Mouse (Mus musculus) liver, embryonic 13.5 days (tissue): ENCODE measurements around the gene Ccl1. TPM values are rescaled to one million over a fixed set of nuclear protein-coding genes. Genes with fewer than 3 reads are reported as not detected.

Experiments
- ATAC-seq: fragments of 200-750 bp; cut with Nextera tagmentation; 2 replicates; pipeline ENCODE4 v1.8.0; 2017; ENCODE audit warnings: low read depth, mild to moderate bottlenecking, moderate number of reproducible peaks, moderate library complexity
- DNase-seq: peaks from one replicate; pipeline ENCODE4 v3.0.0; 2022
- H3K27ac ChIP-seq: fragments of 300-500 bp; sonication (generic); 2 replicates; pipeline ENCODE4 v1.5.1; 2015; ENCODE audit warnings: moderate library complexity, mild to moderate bottlenecking, inconsistent platforms
- H3K27me3 ChIP-seq: fragments of 300-500 bp; sonication (generic); 2 replicates; pipeline ENCODE4 v1.6.1; 2015; ENCODE audit warnings: mild to moderate bottlenecking, inconsistent platforms
- H3K36me3 ChIP-seq: fragments of 300-500 bp; sonication (generic); 2 replicates; pipeline ENCODE4 v1.6.1; 2015; ENCODE audit warnings: mild to moderate bottlenecking, inconsistent platforms
- H3K4me1 ChIP-seq: fragments of 300-500 bp; sonication (generic); replicated peaks from 2 replicates; pipeline ENCODE4 v1.6.1; 2015; ENCODE audit warnings: inconsistent platforms
- H3K4me2 ChIP-seq: fragments of 300-500 bp; sonication (generic); 2 replicates; pipeline ENCODE4 v1.6.1; 2015; ENCODE audit warnings: inconsistent platforms, mild to moderate bottlenecking, moderate library complexity
- H3K4me3 ChIP-seq: fragments of 300-500 bp; sonication (generic); replicated peaks from 2 replicates; pipeline ENCODE4 v1.5.1; 2015; ENCODE audit warnings: mild to moderate bottlenecking, inconsistent platforms
- H3K9ac ChIP-seq: fragments of 300-500 bp; sonication (generic); 2 replicates; pipeline ENCODE4 v1.6.1; 2015; ENCODE audit warnings: mild to moderate bottlenecking, inconsistent platforms
- H3K9me3 ChIP-seq: fragments of 300-500 bp; sonication (generic); replicated peaks from 2 replicates; pipeline ENCODE4 v1.6.1; 2016; ENCODE audit warnings: inconsistent platforms
- WGBS: fragments of 180-500 bp; shearing (Covaris S2); methylation state at CpG from one replicate; pipeline ENCODE4 v1.1.7; 2015; ENCODE audit not compliant: insufficient replicate concordance; 5-methylcytosine and 5-hydroxymethylcytosine counted together
- polyA plus RNA-seq: library from polyadenylated mRNA; unstranded; fragments of >200 nt; fragmentation: Nextera tagmentation; extraction: Ambion mirVana; gene quantifications from 2 replicates; pipeline ENCODE4 v1.2.1, GENCODE M21; 2015

The Ccl1 gene
- not detected in 2 replicates for polyA plus RNA-seq

- 26% methylated on average over 4 of the region's 4 CpGs for WGBS
- no peak for DNase-seq
- H3K4me1 ChIP-seq = no peaks in the 10 kb centered on the region
- H3K27ac ChIP-seq = no peak within 1 kb of the TSS
- H3K9ac ChIP-seq = no peak within 1 kb of the TSS
- H3K4me3 ChIP-seq = no peak within 1 kb of the TSS
- ATAC-seq = no peak
- H3K27me3 ChIP-seq = no peaks in the 10 kb centered on the region
- no peak within 1 kb of the TSS for H3K4me2 ChIP-seq
- no peaks in the 10 kb centered on the region for H3K36me3 ChIP-seq
- no peaks in the 10 kb centered on the region for H3K9me3 ChIP-seq
Observed at GRCm38 (mm10) chr11:82305590-82305989, at the start of gene Ccl1. Ccl1 (minus strand) TSS chr11:82305690.

GRCm38 (mm10) chr11:82351039-82351438, 45.5 kb upstream of the Ccl1 start:
- Histone ChIP-seq H3K27ac (no peak overlapping the region), H3K27me3 (no peaks in the 10 kb centered on the region), H3K4me3 (no peak overlapping the region), H3K36me3 (no peaks in the 10 kb centered on the region), H3K4me1 (no peaks in the 10 kb centered on the region), H3K4me2 (no peak overlapping the region), H3K9ac (no peak overlapping the region), H3K9me3 (no peaks in the 10 kb centered on the region)
- no peak for DNase-seq
- WGBS = 59% methylated on average over 10 of the region's 10 CpGs
- no peak for ATAC-seq

GRCm38 (mm10) chr11:82340900-82341299, 35.4 kb upstream of the Ccl1 start:
- H3K4me1 ChIP-seq = peaks cover 3% of the 10 kb centered on the region; the same call in 1 of the 2 replicates
- no peaks in the 10 kb centered on the region for H3K27me3 ChIP-seq
- no peak overlapping the region for H3K9ac ChIP-seq
- 12% methylated on average over 2 of the region's 2 CpGs for WGBS
- no peak overlapping the region for H3K4me2 ChIP-seq
- ATAC-seq (no peak; the same call in 1 of the 2 replicates), DNase-seq (no peak)
- H3K27ac ChIP-seq = no peak overlapping the region
- no peak overlapping the region for H3K4me3 ChIP-seq
- H3K36me3 ChIP-seq = no peaks in the 10 kb centered on the region
- no peaks in the 10 kb centered on the region for H3K9me3 ChIP-seq

DNA sequence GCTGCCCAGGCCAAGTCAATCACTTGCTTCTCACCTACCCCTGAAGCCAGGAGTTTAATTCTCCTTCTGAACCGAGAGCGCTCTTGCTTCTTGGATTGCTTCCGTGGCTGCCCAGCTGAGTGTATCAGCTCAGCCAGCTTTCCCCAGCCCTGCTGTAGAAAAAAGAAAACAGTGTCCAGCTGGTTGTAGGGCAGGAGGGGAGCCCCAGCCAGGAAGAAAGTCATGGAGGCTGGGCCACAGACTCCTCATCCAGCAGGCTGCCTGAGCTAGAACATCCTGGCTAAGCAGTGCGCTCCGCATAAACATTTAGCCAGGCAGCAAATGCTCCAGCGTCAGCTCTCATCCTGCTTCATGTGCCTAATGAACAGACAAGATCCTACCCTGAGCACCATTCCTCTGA, 34.9 kb upstream of the Ccl1 start:
- Histone ChIP-seq H3K4me2 (no peak overlapping the region), H3K4me3 (no peak overlapping the region), H3K27me3 (no peaks in the 10 kb centered on the region), H3K36me3 (no peaks in the 10 kb centered on the region), H3K27ac (no peak overlapping the region; the same call in 1 of the 2 replicates), H3K9me3 (no peaks in the 10 kb centered on the region), H3K9ac (no peak overlapping the region), H3K4me1 (peaks cover 3% of the 10 kb centered on the region; the same call in 1 of the 2 replicates)
- ATAC-seq = no peak
- DNase-seq = no peak
- 28% methylated on average over 6 of the region's 6 CpGs for WGBS

- no peak overlapping the region for H3K9ac ChIP-seq
- H3K9me3 ChIP-seq = no peaks in the 10 kb centered on the region
- H3K36me3 ChIP-seq = no peaks in the 10 kb centered on the region
- no peak overlapping the region for H3K4me3 ChIP-seq
- no peak overlapping the region for H3K4me2 ChIP-seq
- H3K27ac ChIP-seq = no peak overlapping the region; the same call in 1 of the 2 replicates
- no peaks in the 10 kb centered on the region for H3K27me3 ChIP-seq
- H3K4me1 ChIP-seq = peaks cover 3% of the 10 kb centered on the region; the same call in 1 of the 2 replicates
- peak; percentile 63 for ATAC-seq
- WGBS = 7% methylated on average over 7 of the region's 7 CpGs
- peak; percentile 4 for DNase-seq
Observed at GRCm38 (mm10) chr11:82339921-82340401, 34.5 kb upstream of the Ccl1 start.

DNA sequence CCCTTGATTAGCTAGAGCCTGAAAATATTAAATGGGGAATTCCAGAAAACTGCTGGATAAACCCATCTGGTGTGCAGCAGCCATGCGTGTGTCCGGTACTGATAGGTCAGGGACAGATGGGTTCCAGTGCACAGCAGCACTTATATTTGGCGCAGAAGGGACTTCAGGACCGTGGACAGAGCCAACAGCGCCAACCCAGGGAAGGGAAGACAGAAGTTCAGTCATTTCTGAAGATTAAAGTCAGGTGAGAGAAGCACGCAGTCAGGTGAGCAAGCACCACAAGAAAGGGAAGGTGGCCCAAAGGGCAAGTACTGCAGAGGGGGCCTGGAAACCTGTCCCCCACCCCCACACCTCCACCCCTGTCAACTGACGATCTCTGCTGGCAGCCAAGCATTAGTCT, 7.7 kb upstream of the Ccl1 start:
- Histone ChIP-seq H3K4me3 (no peak overlapping the region), H3K4me2 (no peak overlapping the region), H3K4me1 (no peaks in the 10 kb centered on the region), H3K9me3 (no peaks in the 10 kb centered on the region), H3K36me3 (no peaks in the 10 kb centered on the region), H3K27me3 (no peaks in the 10 kb centered on the region), H3K9ac (no peak overlapping the region), H3K27ac (no peak overlapping the region)
- 37% methylated on average over 7 of the region's 7 CpGs for WGBS
- ATAC-seq = no peak
- DNase-seq = no peak

DNA sequence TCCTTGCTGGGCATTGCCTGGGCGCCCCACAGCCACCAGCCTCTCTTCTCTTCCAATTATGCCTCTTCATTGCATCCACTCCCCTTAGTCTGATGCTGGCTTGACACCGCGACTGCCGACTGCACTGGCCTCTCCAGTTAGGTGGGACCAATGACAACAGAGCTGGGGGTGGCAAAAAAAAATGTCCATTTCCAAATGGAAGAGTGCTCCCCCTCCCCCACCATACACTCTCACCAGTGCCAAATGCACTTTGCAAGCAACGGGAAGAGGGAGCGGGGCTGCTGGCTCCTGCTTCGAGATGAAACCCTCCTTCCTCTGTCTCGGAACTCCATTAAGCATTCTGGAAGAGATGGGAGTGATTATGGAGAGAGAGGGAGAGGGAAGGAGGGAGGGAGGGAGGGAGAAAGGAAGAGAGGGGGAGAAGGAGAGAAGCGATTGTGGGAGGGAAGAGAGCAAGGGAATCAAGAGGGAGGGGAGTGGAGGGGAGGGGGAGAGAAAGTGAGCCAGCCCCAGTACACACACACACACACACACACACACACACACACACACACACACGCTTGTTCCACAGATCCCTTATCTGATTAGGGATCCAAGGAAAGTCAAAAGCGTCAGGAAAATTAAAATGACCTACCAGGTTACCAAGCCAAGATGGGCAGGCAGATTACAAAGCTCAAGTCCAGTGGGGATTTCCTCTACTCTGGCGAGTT, 5.0 kb upstream of the Ccl1 start:
- H3K9ac ChIP-seq = no peak overlapping the region
- H3K4me1 ChIP-seq = no peaks in the 10 kb centered on the region
- no peaks in the 10 kb centered on the region for H3K9me3 ChIP-seq
- WGBS = 25% methylated on average over 11 of the region's 12 CpGs
- H3K27ac ChIP-seq = no peak overlapping the region
- DNase-seq (no peak), ATAC-seq (no peak)
- no peaks in the 10 kb centered on the region for H3K36me3 ChIP-seq
- no peaks in the 10 kb centered on the region for H3K27me3 ChIP-seq
- H3K4me3 ChIP-seq = no peak overlapping the region
- H3K4me2 ChIP-seq = no peak overlapping the region

DNA sequence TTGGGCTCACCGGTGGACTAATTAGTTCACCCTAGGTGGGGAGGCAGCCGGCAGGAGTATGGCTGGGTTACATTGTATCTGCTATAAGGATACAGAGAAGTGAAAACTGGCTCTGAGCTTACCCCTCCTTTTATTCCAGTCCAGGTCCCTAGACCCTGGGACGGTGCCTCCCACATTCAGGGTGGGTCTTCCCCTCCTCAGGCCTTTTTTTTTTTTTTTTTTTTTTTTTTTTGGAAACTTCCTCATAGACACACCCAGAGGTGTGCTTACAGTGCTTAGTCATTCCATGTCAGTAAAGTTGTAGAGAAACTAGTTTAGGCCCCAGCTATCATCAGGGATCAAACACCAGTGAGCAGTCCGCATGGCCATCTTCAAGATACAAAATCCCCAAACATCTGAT, 7.6 kb downstream of the Ccl1 start:
- no peaks in the 10 kb centered on the region for H3K4me1 ChIP-seq
- no peak overlapping the region for H3K9ac ChIP-seq
- H3K36me3 ChIP-seq = no peaks in the 10 kb centered on the region
- DNase-seq (no peak), ATAC-seq (no peak)
- no peak overlapping the region for H3K4me3 ChIP-seq
- no peak overlapping the region for H3K27ac ChIP-seq
- no peaks in the 10 kb centered on the region for H3K9me3 ChIP-seq
- no peak overlapping the region for H3K4me2 ChIP-seq
- WGBS = 79% methylated on average over 4 of the region's 4 CpGs
- H3K27me3 ChIP-seq = no peaks in the 10 kb centered on the region

DNA sequence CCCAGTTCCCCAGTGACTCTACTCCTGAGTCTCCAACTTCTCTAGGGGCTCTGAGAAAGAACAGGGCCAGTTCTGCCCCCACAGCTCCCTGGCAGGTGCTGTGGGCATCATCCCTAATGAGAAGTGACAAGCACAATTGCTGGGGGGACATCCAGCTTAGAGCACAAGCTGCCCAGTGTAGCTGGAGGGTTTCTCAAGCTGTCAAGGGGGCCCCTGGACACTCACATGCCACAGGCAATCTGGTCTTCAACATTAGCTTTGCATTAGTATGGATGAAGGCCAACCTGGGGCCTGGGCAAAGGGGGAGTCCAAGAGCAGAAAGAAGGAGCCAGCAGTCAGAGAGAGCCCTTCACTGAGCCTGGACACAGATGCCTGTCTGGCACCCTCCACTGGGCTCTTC, 14.6 kb downstream of the Ccl1 start:
- Histone ChIP-seq H3K27me3 (no peaks in the 10 kb centered on the region), H3K9ac (no peak overlapping the region), H3K36me3 (no peaks in the 10 kb centered on the region), H3K4me2 (no peak overlapping the region), H3K27ac (no peak overlapping the region), H3K9me3 (no peaks in the 10 kb centered on the region), H3K4me3 (no peak overlapping the region), H3K4me1 (no peaks in the 10 kb centered on the region)
- no peak for DNase-seq
- no peak for ATAC-seq

DNA sequence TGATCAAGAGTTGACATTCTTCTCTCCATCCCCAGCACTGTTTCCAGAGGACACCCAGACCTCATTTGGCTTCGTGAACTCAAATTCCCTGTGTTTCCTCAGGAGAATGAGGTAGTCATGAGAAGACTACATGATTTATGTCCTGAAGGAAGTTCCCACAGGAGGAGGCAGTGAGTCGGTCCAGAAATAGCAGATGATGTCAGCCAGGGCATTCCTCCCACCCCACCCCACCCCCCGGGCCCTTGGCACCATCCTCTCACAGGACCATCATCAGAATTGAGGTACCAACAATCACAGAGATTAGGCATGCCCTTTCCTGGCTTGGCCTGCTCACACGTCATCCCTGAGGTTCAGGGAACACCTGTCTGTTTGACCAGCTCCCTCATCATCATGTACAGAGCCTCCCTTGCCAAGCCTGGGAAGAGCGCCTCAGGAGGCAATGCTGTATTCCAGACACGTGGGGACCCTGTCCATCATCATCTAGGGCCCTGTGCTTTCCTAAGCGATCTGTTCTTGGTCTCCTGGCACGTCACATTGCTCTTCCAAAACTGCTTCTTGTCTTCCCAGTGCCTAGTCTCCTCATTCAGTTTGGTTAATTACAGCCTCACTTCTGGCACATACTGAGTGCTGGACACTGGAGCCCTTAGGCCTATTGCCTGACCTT, 31.2 kb downstream of the Ccl1 start:
- H3K9me3 ChIP-seq = no peaks in the 10 kb centered on the region
- H3K36me3 ChIP-seq = no peaks in the 10 kb centered on the region
- H3K4me1 ChIP-seq = no peaks in the 10 kb centered on the region
- H3K4me3 ChIP-seq = no peak overlapping the region
- H3K27me3 ChIP-seq = no peaks in the 10 kb centered on the region
- no peak overlapping the region for H3K27ac ChIP-seq
- WGBS = 49% methylated on average over 8 of the region's 8 CpGs
- H3K4me2 ChIP-seq = no peak overlapping the region
- DNase-seq = no peak
- ATAC-seq = no peak
- H3K9ac ChIP-seq = no peak overlapping the region

- H3K4me1 ChIP-seq = no peaks in the 10 kb centered on the region
- no peak overlapping the region for H3K27ac ChIP-seq
- DNase-seq = no peak
- no peak overlapping the region for H3K4me2 ChIP-seq
- no peaks in the 10 kb centered on the region for H3K9me3 ChIP-seq
- H3K36me3 ChIP-seq = no peaks in the 10 kb centered on the region
- H3K27me3 ChIP-seq = no peaks in the 10 kb centered on the region
- no peak for ATAC-seq
- WGBS = 45% methylated on average over 4 of the region's 4 CpGs
- no peak overlapping the region for H3K9ac ChIP-seq
- no peak overlapping the region for H3K4me3 ChIP-seq
Observed at GRCm38 (mm10) chr11:82259131-82259530, 46.4 kb downstream of the Ccl1 start.

GRCm38 (mm10) chr11:82255601-82256000, 49.9 kb downstream of the Ccl1 start:
- H3K4me2 ChIP-seq = no peak overlapping the region
- no peak overlapping the region for H3K27ac ChIP-seq
- 13% methylated on average over 4 of the region's 4 CpGs for WGBS
- no peaks in the 10 kb centered on the region for H3K36me3 ChIP-seq
- no peak overlapping the region for H3K9ac ChIP-seq
- H3K4me3 ChIP-seq = no peak overlapping the region
- DNase-seq = no peak
- H3K9me3 ChIP-seq = no peaks in the 10 kb centered on the region
- no peaks in the 10 kb centered on the region for H3K27me3 ChIP-seq
- no peak for ATAC-seq
- H3K4me1 ChIP-seq = no peaks in the 10 kb centered on the region
